Mouse (Mus musculus): ENCODE results near the gene Cchcr1. TPM values are rescaled to one million over a fixed set of nuclear protein-coding genes. Genes with fewer than 3 reads are reported as not detected.
A peak's percentile ranks its signal among the peaks of the same experiment; 100 is the strongest.

Gene Cchcr1
- polyA plus RNA-seq, 1 experiment = 13.4 TPM

- TF ChIP-seq POLR2A (IDR thresholded peaks at IDR 0.05; ENCODE audit: insufficient read depth, low read length) (no peak), CTCF (IDR thresholded peaks at IDR 0.05; ENCODE audit: low read depth, low read length) (peak; percentile 99), EP300 (IDR thresholded peaks at IDR 0.05; ENCODE audit: insufficient read depth, low read depth, low read length) (0 out of 2 replicates have a peak, but pooled peaks have one; percentile 45)
- Histone ChIP-seq H3K27me3 (ENCODE audit: control insufficient read depth, insufficient read depth, low read length, poor library complexity, severe bottlenecking) (no peaks in the 10 kb centered on the region), H3K9me3 (replicated peaks; ENCODE audit: control insufficient read depth, insufficient read depth, low read length, poor library complexity, severe bottlenecking) (no peaks in the 10 kb centered on the region), H3K9ac (ENCODE audit: low read depth, poor library complexity, severe bottlenecking) (no peak overlapping the region), H3K27ac (ENCODE audit: insufficient read depth, low read length) (no peak overlapping the region), H3K4me1 (ENCODE audit: control insufficient read depth, insufficient read depth, low read length) (no peaks in the 10 kb centered on the region), H3K36me3 (ENCODE audit: control insufficient read depth, insufficient read depth, low read length, poor library complexity, severe bottlenecking) (no peaks in the 10 kb centered on the region), H3K4me3 (ENCODE audit: low read depth, low read length) (no peak overlapping the region)
Observed at GRCm38 (mm10) chr17:35578211-35578610, 61.3 kb downstream of the Cchcr1 start.

Other genes starting within 250 kb of the Cchcr1 start
- not detected in 2 replicates for gene H2-Q1, start 196.7 kb upstream of the Cchcr1 start, polyA plus RNA-seq (2011; ENCODE audit: insufficient read depth, insufficient read length, low read depth, missing spikeins)
- gene H2-Q2, start 174.9 kb upstream of the Cchcr1 start, polyA plus RNA-seq (2011; ENCODE audit: insufficient read depth, insufficient read length, low read depth, missing spikeins) = 5.6 and 5.8 TPM in 2 replicates
- 10.0 and 11.6 TPM in 2 replicates for gene H2-Q4, start 137.5 kb upstream of the Cchcr1 start, polyA plus RNA-seq (2011; ENCODE audit: insufficient read depth, insufficient read length, low read depth, missing spikeins)
- 2.1 and 2.2 TPM in 2 replicates for gene H2-Q6, start 92.2 kb upstream of the Cchcr1 start, polyA plus RNA-seq (2011; ENCODE audit: insufficient read depth, insufficient read length, low read depth, missing spikeins)
- 4.9 and 5.0 TPM in 2 replicates for gene H2-Q7, start 77.9 kb upstream of the Cchcr1 start, polyA plus RNA-seq (2011; ENCODE audit: insufficient read depth, insufficient read length, low read depth, missing spikeins)
- 0.68 and 2.0 TPM in 2 replicates for gene H2-Q10, start 47.0 kb upstream of the Cchcr1 start, polyA plus RNA-seq (2011; ENCODE audit: insufficient read depth, insufficient read length, low read depth, missing spikeins)
- gene Pou5f1, start 11.1 kb upstream of the Cchcr1 start, polyA plus RNA-seq (2011; ENCODE audit: insufficient read depth, insufficient read length, low read depth, missing spikeins) = 397 and 429 TPM in 2 replicates
- gene Tcf19, start 276 bp upstream of the Cchcr1 start, polyA plus RNA-seq (2011; ENCODE audit: insufficient read depth, insufficient read length, low read depth, missing spikeins) = 4.0 and 5.2 TPM in 2 replicates
- gene Psors1c2, start 16.1 kb downstream of the Cchcr1 start, polyA plus RNA-seq (2011; ENCODE audit: insufficient read depth, insufficient read length, low read depth, missing spikeins) = 4.6 and 7.0 TPM in 2 replicates
- 0.33 TPM in 1 of 2 replicates, not detected in the other for gene Cdsn, start 35.0 kb downstream of the Cchcr1 start, polyA plus RNA-seq (2011; ENCODE audit: insufficient read depth, insufficient read length, low read depth, missing spikeins)
- 0.46 TPM in 1 of 2 replicates, not detected in the other for gene 2300002M23Rik, start 50.4 kb downstream of the Cchcr1 start, polyA plus RNA-seq (2011; ENCODE audit: insufficient read depth, insufficient read length, low read depth, missing spikeins)
- gene Sfta2, start 84.4 kb downstream of the Cchcr1 start, polyA plus RNA-seq (2011; ENCODE audit: insufficient read depth, insufficient read length, low read depth, missing spikeins) = not detected in 2 replicates
- not detected in 2 replicates for gene Gm9573, start 109.5 kb downstream of the Cchcr1 start, polyA plus RNA-seq (2011; ENCODE audit: insufficient read depth, insufficient read length, low read depth, missing spikeins)
- gene Mucl3, start 126.6 kb downstream of the Cchcr1 start, polyA plus RNA-seq (2011; ENCODE audit: insufficient read depth, insufficient read length, low read depth, missing spikeins) = 1.3 and 2.5 TPM in 2 replicates
- 35.2 and 41.1 TPM in 2 replicates for gene Vars2, start 150.5 kb downstream of the Cchcr1 start, polyA plus RNA-seq (2011; ENCODE audit: insufficient read depth, insufficient read length, low read depth, missing spikeins)
- 80.7 and 105 TPM in 2 replicates for gene Gtf2h4, start 156.6 kb downstream of the Cchcr1 start, polyA plus RNA-seq (2011; ENCODE audit: insufficient read depth, insufficient read length, low read depth, missing spikeins)
- gene Ddr1, start 187.5 kb downstream of the Cchcr1 start, polyA plus RNA-seq (2011; ENCODE audit: insufficient read depth, insufficient read length, low read depth, missing spikeins) = 59.8 and 61.6 TPM in 2 replicates

Measured in ES-Bruce4 (cell line).